Mouse (Mus musculus) heart, postnatal 0 days (tissue): ENCODE results near the gene Tat. TPM values are rescaled to one million over a fixed set of nuclear protein-coding genes. Genes with fewer than 3 reads are reported as not detected.
"Not testable (repeated sequence)": the region's sequence is repeated elsewhere in the genome, so short reads cannot be mapped to it uniquely, and the experiment has no call there.

Source experiments
- ATAC-seq: fragments of 200-750 bp; cut with Nextera tagmentation; 2 replicates; pipeline ENCODE4 v1.8.0; 2017; ENCODE audit warnings: low read depth, moderate number of reproducible peaks, moderate library complexity; ENCODE audit not compliant: insufficient read depth
- DNase-seq: peaks from one replicate; pipeline ENCODE4 v3.0.0-alpha.2; 2016; ENCODE audit warnings: low spot score
- H3K27ac ChIP-seq: fragments of 300-500 bp; sonication (generic); 2 replicates; pipeline ENCODE4 v1.5.1; 2014; ENCODE audit warnings: low read depth, mild to moderate bottlenecking
- H3K27me3 ChIP-seq: fragments of 300-500 bp; sonication (generic); 2 replicates; pipeline ENCODE4 v1.6.1; 2014; ENCODE audit warnings: low read length, mixed read lengths; ENCODE audit not compliant: control insufficient read depth, insufficient read depth
- H3K36me3 ChIP-seq: fragments of 300-500 bp; sonication (generic); replicated peaks from 2 replicates; pipeline ENCODE4 v1.6.1; 2014; ENCODE audit warnings: low read length, mixed read lengths; ENCODE audit not compliant: control insufficient read depth, insufficient read depth
- H3K4me1 ChIP-seq: fragments of 300-500 bp; sonication (generic); 2 replicates; pipeline ENCODE4 v1.6.1; 2014; ENCODE audit warnings: antibody characterized with exemption; ENCODE audit not compliant: control insufficient read depth, insufficient read depth
- H3K4me2 ChIP-seq: fragments of 300-500 bp; sonication (generic); 2 replicates; pipeline ENCODE4 v1.6.1; 2014; ENCODE audit warnings: low read depth, mild to moderate bottlenecking, low read length, moderate library complexity
- H3K4me3 ChIP-seq: fragments of 300-500 bp; sonication (generic); 2 replicates; pipeline ENCODE4 v1.5.1; 2014; ENCODE audit warnings: low read depth, low read length
- H3K9ac ChIP-seq: fragments of 300-500 bp; sonication (generic); replicated peaks from 2 replicates; pipeline ENCODE4 v1.6.1; 2014; ENCODE audit warnings: low read depth, low read length, mixed read lengths
- H3K9me3 ChIP-seq: fragments of 300-500 bp; sonication (generic); replicated peaks from 2 replicates; pipeline ENCODE4 v1.6.1; 2016; ENCODE audit warnings: low read length; ENCODE audit not compliant: control insufficient read depth
- CTCF ChIP-seq: IDR thresholded peaks from 2 replicates; pipeline ENCODE4 v1.5.1; 2016; ENCODE audit warnings: antibody characterized with exemption, control low read depth, low read depth
- EP300 ChIP-seq: IDR thresholded peaks from 2 replicates; pipeline ENCODE4 v1.6.1; 2016; ENCODE audit warnings: antibody characterized with exemption, low read depth
- WGBS: fragments of 180-500 bp; shearing (Covaris S2); extraction: QIAGEN DNeasy Blood & Tissue Kit; methylation state at CpG from one replicate; pipeline ENCODE4 v1.1.7; 2014; 5-methylcytosine and 5-hydroxymethylcytosine counted together
- polyA plus RNA-seq: library from polyadenylated mRNA; unstranded; fragments of >200 nt; fragmentation: Nextera tagmentation; extraction: Ambion mirVana; gene quantifications from 2 replicates; pipeline ENCODE4 v1.2.1, GENCODE M21; 2015
- total RNA-seq: library from RNA; depleted of rRNA; stranded (reverse); fragments of >200 nt; gene quantifications from 2 replicates; pipeline ENCODE4 v1.2.3, GENCODE M21; 2014; ENCODE audit warnings: low replicate concordance

The Tat gene
- total and polyA plus RNA-seq, 2 experiments from 2014 or later: 0.26 to 2.9 TPM

DNA sequence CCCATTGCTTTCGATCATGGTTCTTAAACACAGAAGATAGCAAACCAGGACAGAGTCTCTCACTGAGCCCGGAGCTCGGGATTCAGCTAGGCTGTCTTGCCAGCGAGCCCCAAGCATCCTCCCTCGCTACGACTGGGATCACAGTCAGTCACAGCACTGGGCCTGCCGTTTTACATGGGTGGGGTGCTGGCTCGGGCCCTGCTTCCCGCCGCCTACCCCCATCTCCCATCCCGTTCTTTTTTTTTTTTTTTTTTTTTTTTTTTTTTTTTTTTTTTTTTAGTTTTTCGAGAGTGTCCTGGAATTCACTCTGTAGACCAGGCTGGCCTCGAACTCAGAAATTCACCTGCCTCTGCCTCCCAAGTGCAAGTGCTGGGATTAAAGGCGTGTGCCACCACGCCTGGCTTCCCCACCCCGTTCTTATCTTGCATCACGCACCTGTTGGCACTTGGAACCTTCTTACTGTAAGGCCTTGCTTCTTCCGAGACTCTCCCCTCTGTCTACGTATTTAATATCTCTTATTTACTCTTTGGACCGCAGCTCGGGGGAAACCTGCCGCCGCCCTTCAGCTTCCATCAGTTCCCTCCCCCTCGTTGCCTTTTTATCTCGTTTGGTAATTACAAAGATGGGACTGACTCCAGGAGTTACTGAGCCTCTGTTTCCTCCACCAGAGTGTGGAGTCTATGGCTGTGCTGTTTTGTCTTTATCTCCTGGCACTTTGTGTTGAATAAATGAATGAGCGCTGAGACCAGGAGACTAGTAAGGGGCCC, 18.2 kb downstream of the Tat start:
- 70% methylated on average over 26 of the region's 26 CpGs for WGBS
- ATAC-seq: no peak
- TF ChIP-seq CTCF: no peak
- no peak for TF ChIP-seq EP300

DNA sequence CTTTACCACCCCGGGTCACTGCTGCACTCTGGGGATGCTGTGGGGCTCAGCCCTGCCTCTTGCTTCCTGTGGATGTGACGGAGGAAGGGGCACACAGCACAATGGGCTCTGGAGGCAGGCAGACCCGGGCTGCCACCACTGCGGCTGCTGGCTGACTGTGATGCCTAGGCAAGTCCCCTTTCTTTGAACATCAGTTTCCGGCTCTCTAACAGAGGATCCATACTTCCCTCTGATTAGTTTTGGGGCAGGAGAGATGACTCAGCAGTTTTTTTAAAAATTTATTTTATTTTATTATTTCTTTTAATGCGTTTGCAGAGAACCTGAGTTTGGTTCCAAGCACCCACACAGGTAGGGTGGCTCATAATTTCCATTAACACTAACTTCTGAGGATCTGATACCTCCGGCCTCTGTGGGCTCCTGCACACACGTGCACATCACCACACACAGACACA, 18.8 kb downstream of the Tat start:
- Histone ChIP-seq H3K9ac (no peak overlapping the region), H3K27me3 (no peaks in the 10 kb centered on the region), H3K4me3 (no peak overlapping the region), H3K36me3 (no peaks in the 10 kb centered on the region), H3K27ac (no peak overlapping the region), H3K9me3 (no peaks in the 10 kb centered on the region), H3K4me2 (no peak overlapping the region), H3K4me1 (no peaks in the 10 kb centered on the region)
- no peak for DNase-seq
- WGBS: 65% methylated on average over 8 of the region's 8 CpGs
- TF ChIP-seq EP300: no peak
- no peak for TF ChIP-seq CTCF
- ATAC-seq: no peak

More for the DNA sequence above, 18.2 kb downstream of the Tat start:
- no peak overlapping the region for H3K9ac ChIP-seq
- no peaks in the 10 kb centered on the region for H3K9me3 ChIP-seq
- H3K4me2 ChIP-seq: no peak overlapping the region
- H3K27me3 ChIP-seq: no peaks in the 10 kb centered on the region
- H3K36me3 ChIP-seq: no peaks in the 10 kb centered on the region
- H3K4me1 ChIP-seq: no peaks in the 10 kb centered on the region
- no peak overlapping the region for H3K4me3 ChIP-seq
- H3K27ac ChIP-seq: no peak overlapping the region
- no peak for DNase-seq

DNA sequence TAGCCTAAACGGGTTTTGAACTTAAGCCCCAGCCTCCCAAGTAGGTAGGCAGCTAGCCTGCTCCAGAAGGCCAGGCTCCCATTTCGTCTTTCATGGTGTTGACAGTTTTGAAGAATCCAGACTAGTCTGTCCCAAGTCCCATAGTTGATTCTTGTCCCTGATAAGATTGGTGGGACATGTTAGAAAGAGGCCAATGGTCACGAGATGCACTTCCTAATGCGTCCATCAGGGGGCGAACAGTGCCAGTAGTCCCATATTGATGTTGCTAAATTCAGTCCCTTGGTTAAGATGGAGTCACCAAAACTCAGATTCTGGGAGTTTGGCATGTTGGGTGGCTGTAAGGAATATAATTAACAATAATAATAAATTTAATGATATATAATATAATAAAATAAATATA, 20.6 kb downstream of the Tat start:
- no peak overlapping the region for H3K4me2 ChIP-seq
- no peak overlapping the region for H3K27ac ChIP-seq
- H3K9ac ChIP-seq: no peak overlapping the region
- ATAC-seq (no peak), DNase-seq (peak; percentile 21)
- no peak for TF ChIP-seq EP300
- peak; percentile 86 for TF ChIP-seq CTCF
- H3K36me3 ChIP-seq: no peaks in the 10 kb centered on the region
- H3K27me3 ChIP-seq: no peaks in the 10 kb centered on the region
- H3K4me3 ChIP-seq: no peak overlapping the region
- WGBS: 24% methylated on average over 5 of the region's 5 CpGs
- H3K9me3 ChIP-seq: no peaks in the 10 kb centered on the region
- H3K4me1 ChIP-seq: no peaks in the 10 kb centered on the region

DNA sequence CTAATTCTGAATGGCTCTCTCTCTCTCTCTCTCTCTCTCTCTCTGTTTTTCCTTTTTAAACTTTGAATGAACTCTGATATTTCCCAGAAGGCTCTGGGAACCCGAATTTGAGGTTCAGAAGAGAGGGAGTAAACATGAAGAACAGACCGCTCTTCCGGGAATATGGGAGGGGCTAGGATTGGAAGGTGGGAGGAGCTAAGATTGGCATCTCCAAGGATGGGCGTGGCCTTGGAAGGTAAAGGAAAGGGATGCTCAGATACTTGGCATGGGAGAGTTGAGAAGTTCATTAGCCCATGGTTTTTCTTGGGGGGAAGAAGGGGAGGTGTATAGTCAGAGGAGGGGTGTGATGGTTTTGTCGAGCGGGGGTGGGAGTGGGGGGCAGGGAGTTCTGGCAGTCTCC, 31.8 kb downstream of the Tat start:
- Histone ChIP-seq H3K27ac (no peak overlapping the region), H3K27me3 (no peaks in the 10 kb centered on the region), H3K9me3 (no peaks in the 10 kb centered on the region), H3K4me1 (no peaks in the 10 kb centered on the region), H3K4me2 (no peak overlapping the region), H3K36me3 (no peaks in the 10 kb centered on the region), H3K9ac (no peak overlapping the region), H3K4me3 (no peak overlapping the region)
- TF ChIP-seq EP300 (no peak), CTCF (no peak)
- WGBS: 48% methylated on average over 6 of the region's 6 CpGs
- DNase-seq (no peak), ATAC-seq (no peak)

DNA sequence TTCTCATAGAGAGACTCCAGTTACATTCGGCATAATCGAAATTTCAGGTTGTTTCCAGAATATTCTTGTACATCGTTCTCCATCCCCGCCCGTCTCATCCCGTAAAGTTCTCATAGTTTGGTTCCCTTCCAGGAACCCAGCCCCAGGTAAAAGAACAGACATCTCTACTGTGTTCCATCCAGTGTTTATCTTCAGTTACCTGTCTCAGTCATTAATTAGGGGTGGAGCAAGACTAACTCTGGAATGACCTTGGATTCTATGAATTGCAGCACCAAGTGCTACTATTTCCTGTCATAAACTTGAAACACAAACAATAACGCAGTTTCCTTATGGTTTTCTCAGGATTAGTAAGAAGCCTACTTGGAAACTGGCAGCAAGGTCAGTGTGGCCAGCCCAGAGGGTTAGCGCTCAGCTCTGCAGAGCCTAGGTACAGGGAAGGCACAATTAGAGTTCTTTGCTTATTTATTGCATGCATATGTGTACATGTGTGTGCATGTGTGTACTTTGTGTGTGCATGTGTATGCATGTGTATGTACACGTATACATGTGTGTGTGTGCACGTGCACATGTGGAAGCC, 32.6 kb downstream of the Tat start:
- H3K4me3 ChIP-seq: no peak overlapping the region

DNA sequence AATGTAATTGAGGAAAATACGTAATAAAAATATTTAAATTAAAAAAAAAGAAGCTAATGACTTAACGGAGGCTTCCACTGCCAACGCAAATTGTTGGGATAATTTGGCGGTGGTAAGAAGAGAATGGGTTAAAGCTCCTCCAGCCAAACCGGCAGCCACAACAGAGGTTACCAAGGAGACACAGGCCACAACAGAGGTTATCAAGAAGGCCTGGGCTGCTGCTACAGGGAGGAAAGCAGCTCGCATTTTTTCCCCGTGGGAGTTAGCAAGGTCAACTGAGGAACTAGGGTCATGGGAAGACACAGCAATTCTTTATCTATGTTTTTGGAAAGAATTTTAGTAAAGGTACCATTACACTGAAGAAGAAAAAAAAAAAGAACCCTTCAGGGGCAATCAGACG, 43.5 kb downstream of the Tat start:
- WGBS: 11% methylated on average over 8 of the region's 8 CpGs
- not testable (repeated sequence) for H3K27ac ChIP-seq

More for the DNA sequence above, 32.6 kb downstream of the Tat start:
- Histone ChIP-seq H3K27me3 (no peaks in the 10 kb centered on the region), H3K36me3 (no peaks in the 10 kb centered on the region), H3K27ac (no peak overlapping the region), H3K4me1 (no peaks in the 10 kb centered on the region), H3K4me2 (no peak overlapping the region), H3K9ac (no peak overlapping the region), H3K9me3 (no peaks in the 10 kb centered on the region)
- WGBS: 80% methylated on average over 10 of the region's 10 CpGs
- no peak for TF ChIP-seq EP300
- TF ChIP-seq CTCF: no peak
- DNase-seq: no peak
- ATAC-seq: no peak

More for the DNA sequence above, 43.5 kb downstream of the Tat start:
- H3K4me3 ChIP-seq, H3K9me3 ChIP-seq, H3K27me3 ChIP-seq, H3K9ac ChIP-seq, H3K4me2 ChIP-seq, H3K36me3 ChIP-seq: not testable (repeated sequence)
- peak; percentile 72 for DNase-seq
- peak; percentile 86 for ATAC-seq
- peaks cover 17% of the 10 kb centered on the region; the same call in 1 of the 2 replicates for H3K4me1 ChIP-seq
